Mouse (Mus musculus) thymus, adult 2 months (tissue): ENCODE results near the gene Prom1. TPM values are rescaled to one million over a fixed set of nuclear protein-coding genes. Genes with fewer than 3 reads are reported as not detected.

Source experiments
- DNase-seq: peaks from one replicate; pipeline ENCODE4 v3.0.0; 2021
- H3K27ac ChIP-seq: fragments of 200-500 bp; 2 replicates; pipeline ENCODE4 v1.5.1; 2012; ENCODE audit warnings: low read length, control low read depth; ENCODE audit not compliant: control insufficient read depth, insufficient read depth
- H3K27me3 ChIP-seq: fragments of 200-500 bp; 2 replicates; pipeline ENCODE4 v1.6.1; 2012; ENCODE audit warnings: mild to moderate bottlenecking, low read length, moderate library complexity, mixed read lengths; ENCODE audit not compliant: control insufficient read depth, insufficient read depth
- H3K36me3 ChIP-seq: fragments of 200-500 bp; 2 replicates; pipeline ENCODE4 v1.6.1; 2012; ENCODE audit warnings: mild to moderate bottlenecking, low read length, moderate library complexity; ENCODE audit not compliant: control insufficient read depth, insufficient read depth
- H3K4me1 ChIP-seq: fragments of 200-500 bp; replicated peaks from 2 replicates; pipeline ENCODE4 v1.6.1; 2012; ENCODE audit warnings: low read length; ENCODE audit not compliant: control insufficient read depth, insufficient read depth
- H3K4me3 ChIP-seq: fragments of 200-500 bp; 2 replicates; pipeline ENCODE4 v1.5.1; 2012; ENCODE audit warnings: mild to moderate bottlenecking, low read length, control low read depth, moderate library complexity; ENCODE audit not compliant: control insufficient read depth, insufficient read depth
- CTCF ChIP-seq: fragments of 200-500 bp; IDR thresholded peaks from 2 replicates; pipeline ENCODE4 v1.5.1; 2012; ENCODE audit warnings: mild to moderate bottlenecking, control low read depth, low read length, moderate library complexity, borderline replicate concordance; ENCODE audit not compliant: control insufficient read depth, poor library complexity, insufficient read depth; ENCODE audit errors: extremely low read depth
- POLR2A ChIP-seq: fragments of 200-500 bp; IDR thresholded peaks from 2 replicates; pipeline ENCODE4 v1.6.1; 2012; ENCODE audit warnings: mild to moderate bottlenecking, low read length, control low read depth, moderate library complexity; ENCODE audit not compliant: control insufficient read depth, poor library complexity, insufficient read depth; ENCODE audit errors: extremely low read depth
- WGBS: fragments of 180-500 bp; shearing (Covaris S2); methylation state at CpG from one replicate; pipeline ENCODE4 v1.1.7; 2018; 5-methylcytosine and 5-hydroxymethylcytosine counted together
- polyA plus RNA-seq: library from polyadenylated mRNA; depleted of rRNA; stranded (reverse); fragments of >200 nt; gene quantifications from 2 replicates; pipeline ENCODE4 v1.2.3, GENCODE M21; 2012

Gene Prom1
- polyA plus RNA-seq, 1 experiment, result 0.66 TPM

DNA sequence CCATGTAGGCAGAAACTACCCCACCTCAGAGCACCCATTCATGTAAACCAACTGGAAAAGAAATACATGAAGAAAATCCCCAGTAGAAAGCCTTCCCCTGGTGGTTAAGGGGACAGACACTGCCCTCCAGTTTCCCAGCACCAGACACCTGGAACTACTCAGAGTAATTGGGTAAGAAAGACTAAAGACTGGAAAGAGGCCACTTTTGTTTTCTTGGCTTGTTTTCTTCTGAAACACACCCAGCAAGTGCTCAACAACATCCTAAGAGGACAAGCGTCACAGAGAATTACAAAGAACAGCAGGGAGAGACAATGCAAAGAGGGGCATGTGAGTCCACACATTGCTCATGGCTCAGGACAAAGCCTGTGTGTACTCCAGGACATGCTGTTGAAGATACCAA lies 20.7 kb downstream of the Prom1 start:
- H3K27ac ChIP-seq, result no peak overlapping the region
- H3K4me1 ChIP-seq, result no peaks in the 10 kb centered on the region
- WGBS, result 97% methylated on average over 1 of the region's 1 CpGs

DNA sequence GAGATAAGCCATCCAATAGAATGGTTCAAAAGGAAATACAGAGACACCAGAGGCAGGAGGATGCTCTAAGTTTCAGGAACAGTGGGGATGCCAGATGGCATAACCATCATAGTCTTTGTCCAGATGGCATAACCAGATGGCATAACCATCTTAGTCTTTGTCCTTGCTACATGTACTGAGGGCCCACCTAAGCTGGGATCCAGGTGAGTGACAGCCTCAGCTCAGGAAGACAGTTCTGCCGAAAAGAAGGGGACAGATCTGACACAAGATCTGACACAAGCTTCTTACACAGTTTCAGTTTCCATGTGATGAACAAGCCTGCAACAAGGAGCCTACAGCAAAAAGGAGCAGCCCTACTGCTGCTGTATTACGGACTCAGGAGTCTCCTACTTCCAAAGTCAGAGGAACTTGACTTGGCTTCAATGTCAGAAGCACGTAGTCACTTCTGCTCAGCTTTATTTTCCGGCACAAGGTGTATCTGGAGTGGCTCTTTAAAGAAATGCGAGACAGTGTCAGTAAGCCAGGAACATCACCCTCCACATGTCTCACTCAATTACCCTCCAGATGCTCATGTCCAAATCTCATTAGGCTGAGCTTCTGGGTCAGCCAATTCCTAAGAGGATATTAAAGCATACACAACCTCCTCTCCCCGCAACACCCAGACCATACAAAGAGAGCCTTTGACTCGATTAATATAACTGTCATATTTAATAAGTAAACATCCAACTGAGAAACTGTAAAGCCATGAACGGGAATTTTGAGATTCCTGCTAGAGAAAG lies 21.4 kb downstream of the Prom1 start:
- no peaks in the 10 kb centered on the region for H3K4me1 ChIP-seq
- H3K36me3 ChIP-seq, result no peaks in the 10 kb centered on the region
- H3K27ac ChIP-seq, result no peak overlapping the region
- H3K4me3 ChIP-seq, result no peak overlapping the region
- H3K27me3 ChIP-seq, result no peaks in the 10 kb centered on the region
- DNase-seq, result no peak
- TF ChIP-seq POLR2A, result no peak
- TF ChIP-seq CTCF, result no peak
- 92% methylated on average over 8 of the region's 8 CpGs for whole genome bisulfite sequencing

More for the DNA sequence above, 20.7 kb downstream of the Prom1 start:
- DNase-seq, result no peak
- TF ChIP-seq POLR2A (no peak), CTCF (no peak)
- no peaks in the 10 kb centered on the region for H3K36me3 ChIP-seq
- no peak overlapping the region for H3K4me3 ChIP-seq
- no peaks in the 10 kb centered on the region for H3K27me3 ChIP-seq

DNA sequence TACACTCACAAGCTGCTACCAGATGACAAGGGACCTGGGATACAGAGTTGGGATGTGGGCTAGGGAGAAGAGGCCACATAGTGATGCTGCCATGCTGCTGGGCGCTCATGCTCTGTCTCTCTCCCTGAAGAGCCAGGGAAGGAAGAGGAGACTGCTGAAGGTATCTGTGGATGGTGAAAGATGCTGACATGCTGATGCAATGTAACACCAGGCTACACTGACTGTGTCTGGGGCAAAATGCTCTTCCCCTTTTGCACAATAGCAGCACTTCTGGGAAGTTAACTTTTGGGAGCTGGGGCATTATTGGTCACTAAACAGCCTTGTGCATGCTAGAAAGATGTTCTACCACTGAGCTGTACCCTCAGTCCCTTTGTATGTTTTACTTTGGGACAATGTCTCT lies 26.4 kb downstream of the Prom1 start:
- TF ChIP-seq POLR2A (no peak), CTCF (no peak)
- 82% methylated on average over 1 of the region's 1 CpGs for whole genome bisulfite sequencing
- no peaks in the 10 kb centered on the region for H3K36me3 ChIP-seq
- no peaks in the 10 kb centered on the region for H3K27me3 ChIP-seq
- no peak for DNase-seq
- no peak overlapping the region for H3K27ac ChIP-seq
- no peak overlapping the region for H3K4me3 ChIP-seq
- H3K4me1 ChIP-seq, result no peaks in the 10 kb centered on the region

DNA sequence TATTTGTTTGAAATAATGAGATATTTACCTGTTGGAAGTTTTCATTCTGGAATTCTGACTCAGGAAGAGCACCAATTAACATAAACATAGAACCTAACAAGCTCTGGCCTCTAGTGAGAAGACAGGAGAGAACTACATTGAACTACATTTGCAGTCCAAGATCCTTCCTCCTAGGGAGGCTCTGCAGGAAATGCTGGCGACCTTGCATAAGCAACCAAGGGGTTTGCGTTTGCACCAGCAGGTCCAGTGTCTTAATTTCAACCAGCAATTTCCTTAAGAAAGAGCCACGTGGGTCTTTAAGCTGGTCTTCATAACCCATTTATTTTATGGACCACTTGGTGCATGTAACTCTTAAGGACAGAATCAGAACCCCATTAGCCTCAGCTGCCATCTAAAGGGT lies 28.2 kb downstream of the Prom1 start:
- no peak overlapping the region for H3K27ac ChIP-seq

DNA sequence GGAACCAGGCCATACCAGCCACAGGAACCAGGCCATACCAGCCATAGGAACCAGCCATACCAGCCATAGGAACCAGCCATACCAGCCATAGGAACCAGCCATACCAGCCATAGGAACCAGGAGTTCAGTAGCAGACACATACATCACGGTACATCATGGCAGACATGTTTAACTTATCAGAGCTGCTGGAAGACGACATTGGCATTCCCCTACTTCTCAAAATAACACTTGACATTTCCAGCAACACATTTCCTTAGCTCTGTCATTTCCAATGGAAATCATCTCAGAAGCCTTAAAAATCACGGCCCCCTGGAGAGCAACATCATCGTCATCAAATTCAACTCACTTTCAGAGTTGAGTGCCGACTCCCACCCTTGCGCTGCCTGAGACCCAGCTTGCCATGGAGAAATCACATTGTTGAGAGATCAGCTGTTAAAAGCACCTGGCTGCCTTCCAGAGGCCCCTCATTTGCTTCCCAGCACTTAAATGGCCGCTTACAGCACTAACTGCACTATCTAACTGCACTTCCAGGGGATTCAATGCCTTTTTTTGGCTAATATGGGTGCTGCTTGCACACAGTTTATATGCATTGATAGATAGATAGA lies 31.2 kb downstream of the Prom1 start:
- Histone ChIP-seq H3K4me1 (no peaks in the 10 kb centered on the region), H3K36me3 (no peaks in the 10 kb centered on the region), H3K27me3 (no peaks in the 10 kb centered on the region), H3K4me3 (no peak overlapping the region), H3K27ac (no peak overlapping the region)
- 96% methylated on average over 7 of the region's 7 CpGs for WGBS
- no peak for DNase-seq
- TF ChIP-seq CTCF, result no peak
- no peak for TF ChIP-seq POLR2A

More for the DNA sequence above, 28.2 kb downstream of the Prom1 start:
- Histone ChIP-seq H3K4me1 (no peaks in the 10 kb centered on the region), H3K4me3 (no peak overlapping the region), H3K36me3 (no peaks in the 10 kb centered on the region), H3K27me3 (no peaks in the 10 kb centered on the region)
- DNase-seq, result no peak
- 26% methylated on average over 3 of the region's 3 CpGs for WGBS
- TF ChIP-seq CTCF (no peak), POLR2A (no peak)

DNA sequence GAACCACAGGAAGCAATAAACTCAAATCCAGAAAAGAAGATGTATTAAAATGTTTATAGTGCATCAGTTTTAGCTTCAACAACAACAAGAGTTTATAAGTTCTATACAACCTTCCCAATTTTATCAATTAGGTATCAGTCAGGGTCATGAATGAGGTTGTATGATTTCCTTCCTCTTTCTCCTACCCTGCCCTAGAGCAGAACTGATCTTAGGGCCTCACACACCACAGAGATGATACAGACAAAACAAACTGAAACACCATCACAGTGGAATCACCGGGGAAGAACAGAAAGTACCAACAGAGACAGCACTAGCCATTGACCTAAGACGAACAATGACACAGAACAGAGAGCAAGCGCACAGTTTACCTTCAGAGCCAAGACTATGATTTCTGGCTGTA lies 43.6 kb downstream of the Prom1 start:
- Histone ChIP-seq H3K4me3 (no peak overlapping the region), H3K36me3 (no peaks in the 10 kb centered on the region), H3K27ac (no peak overlapping the region), H3K4me1 (no peaks in the 10 kb centered on the region), H3K27me3 (no peaks in the 10 kb centered on the region)
- 57% methylated on average over 3 of the region's 3 CpGs for WGBS
- DNase-seq, result no peak
- no peak for TF ChIP-seq POLR2A

DNA sequence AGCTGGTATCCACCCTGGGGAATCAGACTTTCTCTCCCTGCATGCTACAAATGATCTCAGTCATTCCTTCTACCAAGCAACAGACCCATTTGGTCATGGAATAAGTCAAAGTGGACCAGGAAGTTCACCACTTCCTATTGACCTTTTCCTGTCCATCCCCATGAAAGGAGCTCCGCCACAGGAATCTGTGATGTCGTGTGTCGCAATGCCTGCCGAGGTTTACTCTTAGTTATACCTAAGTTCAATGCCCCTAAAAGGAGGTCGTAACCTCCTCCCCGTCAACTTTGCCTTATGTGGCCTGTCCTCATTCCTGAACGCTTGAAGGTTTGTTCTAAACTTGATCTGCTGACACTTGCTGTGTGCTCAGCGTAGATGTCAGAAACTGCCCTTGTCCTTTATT lies 51.6 kb downstream of the Prom1 start:
- Histone ChIP-seq H3K27me3 (no peaks in the 10 kb centered on the region), H3K4me1 (no peaks in the 10 kb centered on the region), H3K36me3 (no peaks in the 10 kb centered on the region), H3K4me3 (no peak overlapping the region), H3K27ac (no peak overlapping the region)
- no peak for TF ChIP-seq POLR2A
- TF ChIP-seq CTCF, result no peak
- no peak for DNase-seq
- 90% methylated on average over 8 of the region's 8 CpGs for WGBS
